Mouse (Mus musculus): ENCODE measurements at regions not wholly inside any gene's neighbourhood (a gene's known extent, or its start where the extent isn't known, plus 50 kb on each side); places are given as distances from the start of the nearest gene placed in this dataset.

GRCm38 (mm10) chr6:140299653-140300052 is 124.2 kb upstream of the Plekha5 start:
- no peak for TF ChIP-seq CTCF (IDR thresholded peaks at IDR 0.05; ENCODE audit: low read depth, low read length)
- TF ChIP-seq POLR2A (IDR thresholded peaks at IDR 0.05; ENCODE audit: extremely low read depth, insufficient read depth, low read length): no peak
